Mouse (Mus musculus) embryo, embryonic 9.5 days (tissue): ENCODE data around the gene Adm2.

ENCODE experiments used
- DNase-seq: peaks from one replicate; pipeline ENCODE4 v3.0.0-alpha.2; 2017; ENCODE audit errors: extremely low spot score

The Adm2 gene

DNA sequence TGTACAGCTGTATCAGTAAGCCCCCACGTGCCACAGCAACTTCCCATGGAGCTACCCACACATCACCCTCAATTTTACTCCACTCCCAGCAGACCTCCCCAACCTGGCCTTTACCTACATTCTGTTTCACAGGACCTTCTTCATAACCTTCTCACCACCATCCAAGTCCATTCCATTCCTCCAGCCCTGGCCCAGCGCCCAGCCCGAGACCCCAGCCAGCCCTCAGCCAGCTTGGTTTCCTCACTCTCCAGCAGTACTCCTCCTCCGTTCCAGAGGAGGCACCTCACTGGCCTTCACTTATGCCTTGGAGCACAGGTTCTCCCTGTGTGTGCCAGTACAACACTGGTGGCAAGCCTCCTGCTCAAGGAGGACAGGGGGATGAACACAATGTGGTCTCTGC, 9.2 kb upstream of the Adm2 start:
- no peak for DNase-seq

DNA sequence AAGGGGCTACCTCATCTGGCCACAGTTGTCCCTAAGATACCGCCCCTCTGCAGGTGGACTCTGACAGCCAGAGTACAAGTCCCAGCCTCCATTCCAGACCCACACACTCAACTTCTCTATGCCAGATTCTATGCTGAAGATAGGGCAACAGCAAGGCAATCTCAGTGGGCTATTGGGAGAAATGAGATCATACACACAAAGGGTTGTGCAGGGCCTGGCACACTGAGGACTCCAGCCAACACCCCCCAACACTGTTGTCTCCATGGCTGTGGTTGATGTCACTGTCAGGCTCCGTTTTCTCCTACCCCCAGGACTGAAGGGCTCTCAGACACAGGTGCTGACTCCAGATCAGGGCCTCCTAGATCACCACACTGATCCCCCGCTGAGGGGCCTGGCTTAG, 8.4 kb upstream of the Adm2 start:
- no peak for DNase-seq

DNA sequence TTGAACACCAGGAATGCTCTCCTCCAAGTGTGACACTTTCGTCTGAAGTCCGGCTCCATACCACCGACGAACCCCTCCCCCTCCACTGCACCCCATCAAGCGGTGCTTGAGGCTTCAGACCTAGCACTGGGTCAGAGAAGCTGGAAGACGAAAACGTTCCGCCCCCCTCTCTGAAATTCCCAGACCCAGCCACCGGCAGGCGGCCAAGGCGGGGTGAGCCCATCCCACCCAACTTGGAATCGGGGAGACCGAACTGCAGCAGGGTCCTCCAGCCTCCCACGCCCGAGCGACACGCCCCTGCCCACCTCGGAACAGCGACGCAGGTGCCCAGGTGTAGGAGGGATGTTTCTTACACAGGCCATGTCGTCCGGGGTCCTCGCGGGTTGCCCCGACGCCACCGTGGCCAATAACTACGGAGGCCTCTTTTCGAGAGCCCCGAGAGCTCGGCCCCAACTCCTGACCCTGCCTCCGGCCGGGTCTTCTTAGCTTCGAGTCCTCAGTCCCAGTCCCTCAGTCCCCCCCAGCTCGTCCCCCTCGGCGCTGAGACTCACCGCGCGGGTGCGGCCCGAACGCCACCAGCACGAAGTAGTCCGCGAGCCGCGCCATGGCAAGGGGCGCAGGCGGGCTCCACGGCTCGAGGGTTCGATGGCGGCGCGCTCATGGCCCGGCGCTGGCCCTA, 7.9 kb upstream of the Adm2 start:
- peak; percentile 26 for DNase-seq

DNA sequence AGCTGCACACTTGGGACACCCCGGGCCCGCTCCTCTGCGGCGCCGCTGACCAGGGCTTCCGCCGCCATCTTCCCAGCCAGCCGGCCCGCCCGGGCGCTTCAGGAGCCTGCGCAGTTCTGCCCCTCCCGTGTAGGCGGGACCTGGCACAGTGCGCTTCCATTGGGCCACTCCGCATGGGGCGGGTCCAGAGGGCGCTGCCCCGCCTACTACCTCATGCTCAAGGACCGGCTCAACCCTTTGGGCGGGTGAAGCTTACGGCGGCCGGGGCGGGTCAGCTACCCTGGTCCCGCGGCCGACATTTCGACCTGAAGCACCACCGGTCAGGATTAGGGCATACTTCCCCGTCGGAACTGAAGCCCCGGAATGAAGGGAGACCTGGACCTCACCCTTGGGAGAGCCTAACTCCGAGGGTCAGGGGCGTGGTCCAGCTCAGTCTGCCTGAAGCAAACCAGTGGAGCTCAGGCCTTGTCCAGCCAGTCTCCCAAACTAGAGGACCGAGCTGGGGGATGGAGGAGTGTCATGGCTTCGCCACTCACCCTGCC, 7.3 kb upstream of the Adm2 start, which contains the start of gene Sbf1:
Sbf1 (minus strand) TSS at position 122 of the 542 bp plus-strand sequence.
- DNase-seq: peak; percentile 96

DNA sequence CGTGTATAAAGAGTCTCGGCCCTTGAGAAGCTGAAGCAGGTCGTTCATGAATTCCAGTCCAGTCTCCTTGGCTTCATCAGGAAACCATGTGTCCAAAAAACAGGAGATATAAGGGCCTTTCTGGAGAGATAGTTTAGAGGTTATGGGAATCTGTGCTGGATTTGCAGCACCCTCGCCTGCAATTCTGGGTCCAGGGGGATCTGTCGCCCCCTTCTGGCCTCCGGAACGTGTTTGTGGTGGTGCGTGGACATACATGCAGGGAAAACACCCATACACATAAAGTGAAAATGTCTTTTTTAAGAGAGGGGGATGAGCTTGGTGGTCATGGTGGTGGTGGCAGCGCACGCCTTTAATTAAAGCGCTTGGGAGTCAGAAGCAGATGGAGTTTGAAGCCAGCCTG, 6.4 kb upstream of the Adm2 start:
- DNase-seq: peak; percentile 26

DNA sequence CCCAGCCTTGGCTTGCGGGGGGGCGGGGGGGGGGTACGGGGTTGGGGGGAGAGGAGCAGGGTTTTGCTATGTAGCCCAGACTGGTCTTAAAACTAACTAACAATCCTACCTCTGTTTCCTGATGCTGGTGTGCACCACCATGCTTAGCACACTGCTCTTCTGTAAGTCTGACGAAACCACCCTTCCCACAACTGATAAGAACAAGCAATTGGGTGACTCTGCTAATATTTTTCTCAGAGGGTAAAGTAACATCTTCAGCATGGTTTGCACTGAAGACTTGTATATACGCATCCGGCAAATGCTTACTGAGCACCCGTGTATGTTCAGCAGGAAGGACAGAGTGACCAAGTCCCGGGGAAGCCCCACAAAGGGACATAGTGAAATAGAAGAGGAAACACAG, 1.3 kb upstream of the Adm2 start:
- no peak for DNase-seq

DNA sequence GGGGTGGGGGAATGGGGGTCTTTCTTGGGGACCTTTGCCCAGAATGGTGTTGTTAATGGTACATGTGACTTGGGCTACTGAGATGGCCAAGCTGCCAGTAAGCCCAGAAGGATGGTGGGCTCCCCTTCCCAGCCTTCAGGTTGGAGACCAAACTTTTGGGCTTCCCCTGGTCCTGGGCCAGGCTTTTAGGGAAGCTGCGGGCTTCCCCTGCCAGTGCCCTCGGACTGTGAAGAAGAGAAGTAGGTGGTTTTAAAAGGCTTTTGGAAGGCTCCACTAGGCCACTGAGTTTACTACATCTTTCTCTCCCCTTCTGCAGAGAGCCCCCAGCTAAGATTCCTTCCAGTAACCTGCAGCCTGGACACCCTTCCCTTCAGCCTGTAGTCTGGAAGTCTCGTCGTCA, 1.1 kb downstream of the Adm2 start:
- DNase-seq: no peak

DNA sequence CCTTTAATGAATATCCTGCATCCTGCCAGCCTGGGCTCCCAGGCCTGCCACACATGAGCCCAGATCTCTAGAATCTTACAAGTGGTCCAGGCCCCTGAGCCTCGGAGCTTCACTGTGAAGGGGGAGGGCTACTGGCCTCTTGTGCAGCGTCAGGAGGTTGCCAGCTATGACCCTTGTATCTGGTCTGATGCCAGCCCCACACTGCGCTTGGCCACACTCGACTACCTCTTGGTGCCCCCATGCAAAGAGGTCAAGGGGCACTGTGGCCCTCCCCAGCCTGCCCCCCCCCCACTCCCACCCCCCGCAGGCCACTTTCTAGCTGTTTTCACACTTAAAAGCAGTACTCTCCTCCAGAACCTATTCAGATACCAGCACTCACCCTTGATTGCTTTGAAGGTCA, 3.9 kb downstream of the Adm2 start:
- no peak for DNase-seq

DNA sequence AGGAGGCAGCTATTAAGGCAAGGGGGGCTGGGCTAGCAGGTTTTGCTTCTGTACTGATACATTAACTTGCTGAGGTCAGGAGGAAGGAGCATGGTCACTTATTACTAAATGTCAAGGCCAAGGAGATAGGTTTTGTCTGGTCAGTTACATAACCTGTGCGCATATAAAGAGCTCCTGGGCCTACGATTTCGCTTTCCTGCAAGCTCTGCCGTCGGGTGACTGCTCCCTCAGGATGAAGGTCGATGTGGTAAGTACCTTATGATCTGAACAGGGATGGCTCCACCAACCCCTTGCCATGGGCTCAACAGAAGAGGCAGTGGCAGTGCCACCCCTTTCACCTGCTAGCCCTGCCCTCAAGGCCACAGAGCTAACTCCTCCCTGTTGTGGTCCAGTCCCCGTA, 11.8 kb downstream of the Adm2 start, which contains the start of gene Miox:
Miox (plus strand) TSS at position 128 of the 400 bp plus-strand sequence.
- DNase-seq: no peak

DNA sequence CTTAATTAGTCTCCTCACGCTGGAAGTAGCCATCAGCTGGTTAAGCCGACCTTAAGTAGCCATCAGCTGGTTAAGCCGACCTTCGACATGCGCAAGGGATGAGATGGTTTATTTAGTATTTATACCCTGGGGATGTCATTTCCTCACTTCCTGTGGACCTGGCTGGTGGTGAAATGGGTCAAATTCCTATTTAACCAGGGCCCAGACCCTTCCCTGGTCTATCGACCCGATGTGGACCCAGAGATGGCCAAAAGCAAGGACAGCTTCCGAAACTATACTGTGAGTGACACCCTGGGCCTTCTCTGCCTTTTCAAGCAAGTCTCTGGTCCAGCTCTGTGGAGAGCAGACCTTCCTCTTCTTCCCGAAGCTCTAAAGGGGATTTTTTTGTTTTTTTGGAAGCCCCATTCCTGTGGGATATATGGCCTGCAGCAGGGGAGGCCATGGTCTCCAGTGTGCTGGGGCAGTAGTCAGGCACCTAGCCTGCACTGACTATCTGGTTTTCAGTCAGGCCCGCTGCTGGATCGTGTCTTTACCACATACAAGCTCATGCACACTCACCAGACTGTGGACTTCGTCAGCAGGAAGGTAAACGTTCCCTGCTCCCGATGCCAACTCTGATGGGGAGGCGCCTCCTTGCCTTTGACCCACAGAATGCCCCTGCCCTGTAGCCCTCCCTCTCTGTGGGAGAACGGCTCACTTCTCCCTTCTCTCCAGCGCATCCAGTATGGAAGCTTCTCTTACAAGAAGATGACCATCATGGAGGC, 12.4 kb downstream of the Adm2 start:
- no peak for DNase-seq

DNA sequence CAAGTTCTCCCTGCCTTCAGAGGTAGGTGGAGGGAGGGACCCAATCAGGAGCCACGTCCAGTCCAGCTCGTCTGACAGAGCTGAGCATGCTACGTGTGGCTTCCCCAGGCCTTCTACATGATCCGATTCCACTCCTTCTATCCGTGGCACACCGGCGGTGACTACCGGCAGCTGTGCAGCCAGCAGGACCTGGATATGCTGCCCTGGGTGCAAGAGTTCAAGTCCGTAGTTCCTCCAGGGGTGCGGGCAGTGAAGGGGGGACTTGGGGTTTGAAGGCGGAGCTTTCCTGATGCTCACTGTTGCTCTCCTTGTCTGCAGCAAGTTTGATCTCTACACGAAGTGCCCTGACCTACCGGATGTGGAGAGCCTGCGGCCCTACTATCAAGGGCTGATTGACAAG, 13.9 kb downstream of the Adm2 start:
- DNase-seq: no peak

DNA sequence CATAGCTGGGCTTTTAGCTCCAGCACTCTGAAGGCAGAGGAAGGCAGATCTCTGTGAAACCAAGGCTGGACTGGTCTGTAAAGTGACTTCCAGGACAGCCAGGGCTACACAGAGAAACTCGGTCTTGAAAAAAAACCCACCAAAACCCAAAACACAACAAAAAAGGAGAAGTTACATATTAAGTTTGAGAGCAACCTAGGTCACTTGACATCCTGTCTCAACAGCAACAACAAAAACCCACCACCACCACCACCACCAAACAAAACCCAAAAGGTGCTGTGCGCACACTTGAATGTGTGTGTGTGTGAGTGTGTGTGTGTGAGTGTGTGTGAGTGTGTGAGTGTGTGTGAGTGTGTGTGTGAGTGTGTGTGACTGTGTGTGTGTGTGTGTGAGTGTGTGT, 17.2 kb downstream of the Adm2 start:
- DNase-seq: no peak

DNA sequence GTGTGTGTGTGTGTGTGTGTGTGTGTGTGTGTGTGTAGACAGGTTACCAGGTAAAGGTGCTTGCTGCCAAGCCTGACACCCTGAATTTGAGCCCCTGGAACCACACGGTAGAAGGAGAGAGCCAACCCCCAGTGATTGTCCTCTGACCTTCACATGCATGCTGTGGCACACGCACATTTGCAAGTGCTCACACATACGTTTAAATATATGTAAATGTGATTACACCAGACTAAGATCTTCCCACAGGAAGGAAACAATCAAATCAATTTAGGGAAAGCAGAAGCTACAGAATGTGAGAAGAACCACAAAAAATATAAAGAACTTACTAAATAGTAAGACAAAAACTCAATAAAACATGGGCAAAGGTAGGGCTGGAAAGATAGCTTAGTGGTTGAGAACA, 17.6 kb downstream of the Adm2 start:
- DNase-seq: no peak

DNA sequence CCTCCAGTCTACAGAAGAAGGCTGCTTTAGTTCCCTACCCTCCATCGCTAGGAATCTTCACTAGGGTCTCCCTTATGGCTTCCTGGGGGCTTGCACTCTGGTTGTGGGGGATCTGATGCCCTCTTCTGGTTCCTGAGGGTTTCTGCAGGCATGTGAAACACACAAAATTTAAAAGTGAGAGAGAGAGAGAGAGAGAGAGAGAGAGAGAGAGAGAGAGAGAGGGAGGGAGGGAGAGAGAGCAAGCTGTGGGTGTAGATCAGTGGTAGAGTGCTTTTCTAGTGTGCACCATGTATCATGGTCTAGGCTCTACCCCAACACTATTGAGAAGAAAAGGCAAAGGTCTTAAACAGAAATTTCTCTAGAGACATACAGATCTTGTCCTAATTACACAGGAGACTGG, 19.2 kb downstream of the Adm2 start:
- no peak for DNase-seq

DNA sequence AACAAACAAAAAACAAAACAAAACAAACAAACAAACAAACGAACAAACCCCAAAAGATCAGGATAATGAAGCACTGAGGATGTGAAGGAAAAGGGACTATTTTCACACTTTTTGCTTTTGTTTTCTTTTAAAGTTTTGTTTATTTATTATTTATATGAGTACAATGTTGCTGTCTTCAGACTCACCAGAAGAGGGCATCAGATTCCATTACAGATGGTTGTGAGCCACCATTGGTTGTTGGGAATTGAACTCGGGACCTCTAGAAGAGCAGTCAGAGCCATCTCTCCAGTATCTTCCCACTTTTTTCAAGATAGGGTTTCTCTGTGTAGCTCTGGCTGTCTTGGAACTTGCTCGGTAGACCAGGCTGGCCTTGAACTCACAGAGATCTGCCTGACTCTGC, 20.8 kb downstream of the Adm2 start:
- DNase-seq: no peak

DNA sequence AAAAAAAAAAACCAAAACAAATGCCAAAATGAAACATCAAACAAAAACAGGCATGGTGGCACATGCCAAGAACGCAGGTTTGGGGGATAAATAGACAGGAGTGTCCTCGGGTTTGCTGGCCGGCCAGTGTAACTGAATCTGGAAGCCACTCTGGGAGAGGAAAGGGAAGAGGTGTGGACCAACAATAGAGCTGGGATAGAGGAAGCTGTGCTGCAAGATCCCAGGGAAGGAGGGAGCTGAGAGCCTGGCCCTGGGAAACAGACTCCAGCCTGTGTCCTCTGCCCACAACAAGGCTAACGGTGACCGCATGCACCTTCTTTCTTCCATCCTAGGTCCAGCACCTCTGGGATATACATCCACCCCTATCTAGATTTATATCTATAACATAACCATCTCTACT, 27.9 kb downstream of the Adm2 start:
- DNase-seq: no peak

DNA sequence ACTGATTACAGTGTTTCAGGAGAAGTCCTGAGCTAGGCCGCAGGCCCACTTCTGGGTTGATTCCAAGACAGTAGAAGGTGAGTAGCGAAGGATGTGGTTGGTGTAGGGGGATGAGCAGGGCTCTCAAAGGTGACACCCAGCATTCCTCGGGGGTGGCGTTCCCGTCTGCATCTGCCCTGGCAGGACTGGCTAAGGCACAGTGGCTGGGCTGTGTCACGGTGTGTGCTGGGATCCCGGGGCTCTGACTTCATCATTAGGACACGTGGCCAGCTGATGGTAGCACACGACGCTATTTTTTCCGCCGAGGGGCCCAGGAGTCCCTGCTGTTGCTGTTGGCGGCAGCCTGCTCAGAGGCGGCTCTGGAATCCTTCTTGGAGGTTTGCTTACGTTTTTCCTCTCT, 28.8 kb downstream of the Adm2 start:
- no peak for DNase-seq

DNA sequence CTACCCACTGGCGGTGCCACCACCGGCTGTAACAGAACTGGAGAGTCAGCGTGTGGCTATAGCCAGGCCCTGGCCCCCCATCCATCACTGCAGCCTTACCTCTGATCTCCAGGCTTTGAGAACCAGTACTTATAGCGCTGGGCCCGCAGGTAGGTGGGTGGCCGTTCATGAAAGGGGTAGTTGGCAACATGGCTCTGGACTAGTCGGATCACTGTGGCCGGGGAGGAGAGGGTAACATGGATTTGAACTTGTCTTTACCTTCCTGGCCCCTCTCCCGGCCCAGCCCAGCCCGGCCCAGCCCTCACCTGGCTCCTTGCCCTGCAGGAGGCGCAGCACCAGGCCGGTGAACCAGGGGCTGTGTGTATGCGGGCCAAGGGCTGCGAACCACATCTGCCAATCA, 29.5 kb downstream of the Adm2 start:
- no peak for DNase-seq

DNA sequence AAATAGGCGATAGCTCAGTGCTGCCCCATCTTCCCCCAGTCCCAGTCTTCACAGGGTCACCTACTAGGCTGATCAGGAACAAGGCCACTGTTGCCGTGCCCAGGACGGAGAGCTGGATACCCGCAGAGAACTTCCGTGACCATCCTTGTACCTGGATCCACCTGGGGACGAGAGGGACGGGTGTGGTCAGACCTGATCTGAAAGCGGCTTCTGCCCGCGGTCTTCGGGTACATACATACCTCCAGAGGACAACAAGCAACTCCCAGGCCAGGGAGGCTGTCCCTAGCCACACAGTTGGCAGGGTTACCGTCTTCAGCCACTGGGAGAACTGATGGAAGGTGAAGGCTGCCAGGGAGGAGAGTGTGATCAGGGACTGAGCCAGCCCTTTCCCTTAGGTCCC, 30.3 kb downstream of the Adm2 start:
- no peak for DNase-seq

DNA sequence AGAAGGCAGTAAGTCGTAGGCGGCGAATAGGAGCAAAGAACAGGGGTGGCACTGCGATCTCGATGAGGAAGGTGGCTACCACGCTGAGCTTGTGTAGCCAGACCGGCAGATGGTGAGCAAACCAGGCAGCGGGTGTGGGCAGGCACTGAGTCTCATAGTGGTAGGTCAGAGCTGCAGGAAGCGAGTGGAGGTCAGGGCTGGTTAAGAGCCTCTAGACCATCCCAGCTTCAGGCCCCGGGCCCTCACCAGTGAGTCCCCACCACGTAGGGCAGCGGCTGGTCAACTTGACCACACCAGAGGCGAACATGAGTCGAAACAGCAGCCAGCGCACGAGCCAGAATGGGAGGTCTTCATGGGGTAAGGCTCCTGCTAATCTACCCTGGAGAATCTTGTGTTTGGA, 31.3 kb downstream of the Adm2 start:
- DNase-seq: no peak

DNA sequence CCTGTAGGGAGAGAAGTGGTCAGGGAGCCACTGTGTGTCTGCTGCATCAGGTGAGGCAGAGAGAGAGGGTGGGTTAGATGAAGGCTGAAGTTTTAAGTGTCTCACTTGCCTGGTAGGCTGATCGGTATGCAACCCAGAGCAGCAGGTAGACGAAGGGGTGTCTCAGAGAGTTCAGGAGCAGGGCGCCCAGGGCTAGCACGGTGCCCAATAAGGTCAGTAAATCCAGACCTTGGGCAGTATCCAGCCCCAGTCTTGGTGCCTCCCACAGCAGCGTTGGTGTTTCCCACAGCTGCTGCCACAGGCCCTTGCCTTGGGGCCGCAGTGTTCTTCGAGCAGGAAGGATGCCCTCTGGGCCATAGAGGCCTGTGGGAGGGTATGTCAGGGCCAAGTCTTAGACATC, 31.9 kb downstream of the Adm2 start:
- no peak for DNase-seq

DNA sequence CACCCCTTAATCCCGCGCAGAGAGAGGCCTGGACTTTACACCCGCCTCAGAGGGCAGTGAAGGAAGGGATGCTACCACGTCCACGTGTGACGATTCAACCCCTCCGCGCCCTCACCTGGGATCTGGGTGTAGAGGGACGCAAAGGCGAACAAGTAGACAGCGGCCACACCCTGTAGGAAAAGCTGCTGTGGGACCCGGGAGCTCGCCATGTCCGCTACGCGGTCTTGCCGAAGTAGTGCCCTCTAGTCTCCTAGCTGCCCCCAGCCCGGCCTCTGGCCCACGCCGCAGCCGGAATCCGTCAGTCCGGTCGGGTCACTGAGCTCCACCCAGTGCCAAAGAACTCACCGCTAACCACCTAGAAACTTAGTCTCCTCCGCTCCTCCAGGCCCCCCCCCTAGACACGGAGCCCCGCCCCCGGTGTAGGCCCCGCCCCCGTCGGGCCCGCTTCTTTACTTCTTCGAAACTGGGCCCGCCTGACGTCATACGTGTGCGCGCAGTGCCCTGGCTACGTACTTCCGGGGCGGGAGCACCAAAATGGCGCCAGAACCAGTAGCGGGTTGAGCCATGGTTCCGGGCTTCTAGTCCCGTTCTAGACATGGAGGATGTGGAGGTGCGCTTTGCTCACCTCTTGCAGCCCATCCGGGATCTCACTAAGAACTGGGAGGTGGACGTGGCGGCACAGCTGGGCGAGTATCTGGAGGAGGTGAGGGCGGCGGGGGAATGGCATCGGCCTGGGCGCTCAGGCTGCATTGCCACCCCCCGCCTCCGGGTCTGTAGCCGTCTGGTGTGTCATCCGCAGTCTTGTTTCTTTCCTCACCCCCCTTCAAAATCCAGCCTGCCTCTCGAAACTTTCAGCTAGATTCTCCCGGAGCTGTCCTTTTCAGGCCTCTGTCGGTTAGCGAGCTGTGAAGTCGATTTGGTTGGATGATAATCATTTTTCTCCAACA, 33.0 kb downstream of the Adm2 start, which contains the start of the genes Lmf2 and Ncaph2:
Lmf2 (minus strand) TSS at position 419 of the 947 bp plus-strand sequence.
Ncaph2 (plus strand) TSS at position 479 of the 947 bp plus-strand sequence.
- peak; percentile 98 for DNase-seq
